Mouse (Mus musculus) induced T-regulatory cell, adult 2 months (primary cell): ENCODE data around the gene Siva1.

Source experiments
- DNase-seq: peaks from one replicate; pipeline ENCODE4 v3.0.0-alpha.2; 2012; ENCODE audit warnings: low read depth

Gene Siva1

DNA sequence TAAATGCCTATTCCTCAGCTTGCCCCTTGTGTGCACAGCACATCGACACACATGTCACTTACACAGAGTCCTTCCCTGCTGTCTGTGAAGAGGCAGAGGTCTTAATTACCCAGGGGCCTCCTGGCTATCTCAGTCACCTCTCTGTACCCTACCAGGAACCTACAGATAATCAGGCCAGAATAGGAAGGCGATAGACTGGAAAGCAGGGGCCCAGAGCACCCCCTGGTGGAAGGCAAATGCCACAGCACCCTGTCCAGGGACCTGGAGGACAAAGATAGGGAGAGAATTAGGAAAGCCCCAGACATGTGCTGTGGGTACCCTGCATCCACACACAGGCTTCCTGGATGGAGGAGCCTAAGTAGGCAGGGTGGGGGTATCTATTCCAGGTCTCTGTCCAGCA lies 20.7 kb upstream of the Siva1 start:
- DNase-seq: peak; percentile 81

- no peak for DNase-seq
Measured at GRCm38 (mm10) chr12:112625700-112626099, 18.8 kb upstream of the Siva1 start.

DNA sequence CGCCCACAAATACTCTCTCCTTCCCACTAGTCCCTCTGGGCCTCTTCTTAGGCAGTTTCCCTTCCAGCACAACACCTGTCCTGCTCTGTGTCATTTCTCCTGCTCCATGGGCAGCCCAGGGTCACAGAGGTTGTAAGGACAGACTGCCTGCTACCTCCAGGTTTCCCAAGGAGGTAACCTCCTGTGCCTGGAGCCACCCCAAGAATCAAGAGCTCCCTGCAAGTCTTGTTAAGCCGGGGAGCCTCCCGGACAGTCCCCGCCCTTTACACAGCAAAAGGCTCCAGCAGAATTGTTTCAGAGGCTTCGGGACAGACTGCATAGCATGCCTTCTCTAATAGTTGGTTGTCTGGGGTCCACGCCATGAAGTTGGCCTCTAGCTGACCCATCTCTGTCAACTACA lies 18.0 kb upstream of the Siva1 start:
- no peak for DNase-seq

GRCm38 (mm10) chr12:112627097-112627881 lies 17.2 kb upstream of the Siva1 start:
- DNase-seq: peak; percentile 50

DNA sequence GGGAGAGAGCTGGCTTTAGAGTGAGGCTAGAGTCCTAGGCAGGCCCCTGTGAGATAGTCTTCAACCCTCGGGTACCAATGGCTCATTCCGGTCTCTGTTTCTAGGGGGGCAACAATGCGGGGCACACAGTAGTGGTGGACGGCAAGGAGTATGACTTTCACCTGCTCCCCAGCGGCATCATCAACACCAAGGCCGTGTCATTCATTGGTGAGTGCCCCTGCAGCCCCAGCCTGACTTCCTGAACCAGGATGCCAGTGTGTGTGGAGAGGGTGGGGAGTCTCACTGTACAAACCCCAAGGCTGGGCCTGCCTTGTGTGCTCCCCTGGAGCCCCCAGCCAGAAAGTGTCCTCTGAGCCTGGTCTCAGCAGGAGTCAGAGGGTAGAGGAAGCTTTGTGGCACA lies 16.3 kb upstream of the Siva1 start:
- DNase-seq: no peak

DNA sequence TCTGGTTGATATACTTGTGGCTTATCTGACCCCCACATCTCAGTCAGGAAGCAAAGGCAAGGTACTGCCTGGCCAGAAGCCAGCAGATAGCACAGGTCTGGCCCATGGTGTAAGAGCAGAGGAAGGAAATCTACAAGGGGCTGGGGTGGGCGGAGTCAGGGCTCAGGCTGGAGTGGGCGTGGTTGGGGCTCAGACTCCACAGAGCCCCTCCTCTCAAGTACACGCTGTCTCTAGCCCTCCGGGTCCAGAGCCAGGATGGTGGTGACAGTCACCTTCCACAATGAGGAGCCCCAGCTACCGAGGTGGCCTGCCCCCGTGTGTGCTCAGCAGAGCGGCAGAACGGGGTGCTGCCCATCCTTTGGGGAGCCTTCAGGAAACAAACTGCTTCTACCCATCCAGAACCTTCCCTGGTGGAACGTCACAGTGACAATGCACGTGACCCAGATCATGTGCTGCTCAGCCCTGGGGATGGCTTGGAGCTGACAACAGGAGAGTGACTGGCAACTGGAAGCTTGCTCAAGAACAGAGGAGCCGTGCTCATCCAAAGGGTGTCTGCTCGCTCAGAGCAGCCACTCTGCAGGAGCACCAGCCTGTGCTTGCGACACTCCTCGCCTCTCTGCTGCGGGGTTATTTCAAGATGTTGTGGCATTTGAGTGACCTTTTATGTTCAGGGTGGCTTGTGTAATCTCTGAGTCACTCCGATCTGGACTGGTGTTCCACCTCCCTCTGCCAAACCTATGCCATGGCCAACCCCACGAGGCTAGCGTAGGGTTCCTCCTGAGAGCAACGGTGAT lies 15.4 kb upstream of the Siva1 start:
- DNase-seq: peak; percentile 79

DNA sequence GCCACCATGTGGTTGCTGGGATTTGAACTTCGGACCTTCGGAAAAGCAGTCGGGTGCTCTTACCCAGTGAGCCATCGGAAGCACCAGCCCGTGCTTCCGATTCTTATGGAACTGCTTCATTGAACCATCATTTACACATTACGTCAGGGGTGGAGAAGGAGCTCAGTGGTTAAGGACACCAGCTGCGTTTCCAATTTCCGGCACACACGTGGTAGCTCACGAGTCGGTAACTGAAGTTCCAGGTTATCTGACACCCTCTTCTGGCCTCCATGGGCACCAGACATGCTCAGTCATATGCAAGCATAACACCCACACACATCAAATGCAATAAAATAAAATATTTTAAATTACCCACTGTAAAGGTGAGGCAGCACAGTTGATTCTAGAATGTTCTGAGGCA lies 14.4 kb upstream of the Siva1 start:
- no peak for DNase-seq

DNA sequence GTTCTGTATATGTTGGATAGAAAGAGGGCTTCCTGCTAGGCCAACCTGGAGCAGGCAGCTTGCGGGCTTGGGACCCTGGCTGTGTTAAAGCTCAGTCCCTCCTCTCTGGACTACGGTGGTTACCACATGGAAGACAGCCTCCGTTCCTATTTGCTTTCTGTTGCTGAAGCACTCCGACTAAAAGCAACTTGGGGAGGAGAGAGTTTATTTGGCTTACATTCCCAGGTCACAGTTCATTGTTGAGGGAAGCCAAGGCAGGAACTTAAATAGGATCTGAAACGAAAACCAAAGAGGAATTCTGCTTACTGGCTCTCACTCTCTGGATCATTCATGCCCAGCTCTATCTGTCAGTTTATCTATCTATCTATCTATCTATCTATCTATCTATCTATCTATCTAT lies 13.7 kb upstream of the Siva1 start:
- no peak for DNase-seq

GRCm38 (mm10) chr12:112631472-112631871 lies 13.0 kb upstream of the Siva1 start:
- no peak for DNase-seq

- DNase-seq: no peak
Measured at GRCm38 (mm10) chr12:112632084-112632777, 12.2 kb upstream of the Siva1 start.

DNA sequence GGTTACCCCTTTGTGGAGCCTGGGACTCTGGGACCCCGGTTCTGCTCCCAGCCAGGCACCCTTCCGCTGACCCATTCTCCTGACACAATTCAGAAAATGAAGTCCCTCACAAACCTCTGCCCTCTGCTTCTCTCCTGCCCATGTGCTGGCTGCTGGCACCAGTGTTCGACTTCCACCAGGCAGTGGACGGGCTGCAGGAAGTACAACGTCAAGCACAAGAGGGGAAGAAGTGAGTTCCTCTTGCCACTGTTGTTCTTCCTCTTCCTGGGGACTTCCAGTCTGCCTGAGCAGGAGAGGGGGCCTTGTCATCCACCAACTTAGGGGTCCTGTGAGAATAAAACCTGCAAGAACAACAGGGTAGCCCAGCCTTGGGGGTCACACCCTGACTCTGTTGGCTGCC lies 11.6 kb upstream of the Siva1 start:
- DNase-seq: no peak

GRCm38 (mm10) chr12:112633686-112634085 lies 10.8 kb upstream of the Siva1 start:
- DNase-seq: peak; percentile 47

- DNase-seq: no peak
Measured at GRCm38 (mm10) chr12:112639526-112639925, 5.0 kb upstream of the Siva1 start.

- DNase-seq: no peak
Measured at GRCm38 (mm10) chr12:112643126-112643525, 1.4 kb upstream of the Siva1 start.

- no peak for DNase-seq
Measured at GRCm38 (mm10) chr12:112644855-112645506, 502 bp downstream of the Siva1 start.

- DNase-seq: no peak
Measured at GRCm38 (mm10) chr12:112646139-112646538, 1.7 kb downstream of the Siva1 start.

DNA sequence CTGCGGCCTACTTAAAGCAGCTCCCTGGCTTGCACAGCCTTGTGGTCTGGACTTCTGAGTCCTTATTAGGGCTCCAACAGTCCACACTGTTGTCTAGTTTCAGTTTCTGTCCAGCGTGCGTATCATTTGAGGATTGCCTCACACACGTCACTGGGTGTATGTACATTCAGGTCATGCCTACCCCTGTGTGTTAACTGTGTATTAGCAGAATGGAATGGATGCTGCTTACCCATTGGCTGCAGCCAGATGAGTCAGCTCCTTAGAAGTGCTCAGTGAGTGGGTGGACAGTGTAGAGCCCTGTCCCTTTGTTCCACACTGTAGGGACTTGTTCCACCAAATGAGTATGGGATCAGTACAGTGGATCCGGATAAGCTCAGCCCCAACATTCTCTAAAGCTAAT lies 3.6 kb downstream of the Siva1 start:
- no peak for DNase-seq

- no peak for DNase-seq
Measured at GRCm38 (mm10) chr12:112651778-112652439, 7.4 kb downstream of the Siva1 start.

DNA sequence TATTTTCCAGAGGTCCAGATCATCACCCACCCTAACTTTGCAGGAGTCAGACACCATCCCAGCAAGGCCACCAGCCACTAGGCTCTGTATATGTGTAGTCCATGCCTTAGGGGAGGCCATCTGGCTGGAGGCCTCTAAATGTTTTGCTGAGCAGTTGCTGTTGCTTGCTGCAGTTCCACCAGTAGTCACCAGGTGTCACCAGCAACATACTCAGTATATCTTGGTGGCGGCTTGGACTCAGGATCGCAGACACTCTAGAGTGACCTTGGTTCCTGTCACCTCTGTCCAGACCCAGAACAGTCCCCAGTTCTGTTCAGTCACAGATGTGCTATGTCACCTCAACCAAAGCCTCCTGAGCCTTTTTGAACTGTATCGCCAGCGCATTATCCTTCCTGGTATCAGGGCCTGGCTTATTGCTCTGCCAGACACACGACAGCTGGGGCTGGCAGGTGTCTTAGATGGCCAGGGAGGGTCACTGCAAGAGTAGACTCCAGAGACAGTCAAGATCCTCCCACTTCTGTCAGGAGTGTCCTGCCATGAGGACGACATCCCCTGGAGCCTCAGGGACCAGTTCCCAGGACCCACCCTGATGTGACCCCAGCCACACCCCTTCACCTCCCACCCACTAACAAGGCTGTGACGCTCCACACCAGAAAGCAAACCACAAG lies 8.8 kb downstream of the Siva1 start:
- peak; percentile 91 for DNase-seq

DNA sequence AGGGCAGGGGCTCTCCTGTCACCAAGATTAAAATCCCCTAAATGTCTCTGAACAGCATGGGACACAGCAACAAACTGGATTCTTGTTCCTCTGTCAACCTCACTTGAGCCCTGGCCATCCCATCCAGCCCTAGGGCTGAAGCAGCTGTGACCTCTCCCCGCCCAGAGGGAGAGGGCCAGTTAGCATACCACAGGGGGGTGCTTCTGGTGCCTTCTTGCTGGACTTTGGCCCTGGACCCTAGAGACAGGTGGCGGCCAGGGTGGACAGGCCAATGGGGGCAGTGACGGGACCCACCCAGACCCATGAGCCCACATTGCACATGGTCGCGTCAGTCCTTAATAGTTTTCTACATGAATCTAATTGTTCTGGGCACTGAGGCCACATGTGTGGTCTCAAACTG lies 9.6 kb downstream of the Siva1 start:
- DNase-seq: no peak

DNA sequence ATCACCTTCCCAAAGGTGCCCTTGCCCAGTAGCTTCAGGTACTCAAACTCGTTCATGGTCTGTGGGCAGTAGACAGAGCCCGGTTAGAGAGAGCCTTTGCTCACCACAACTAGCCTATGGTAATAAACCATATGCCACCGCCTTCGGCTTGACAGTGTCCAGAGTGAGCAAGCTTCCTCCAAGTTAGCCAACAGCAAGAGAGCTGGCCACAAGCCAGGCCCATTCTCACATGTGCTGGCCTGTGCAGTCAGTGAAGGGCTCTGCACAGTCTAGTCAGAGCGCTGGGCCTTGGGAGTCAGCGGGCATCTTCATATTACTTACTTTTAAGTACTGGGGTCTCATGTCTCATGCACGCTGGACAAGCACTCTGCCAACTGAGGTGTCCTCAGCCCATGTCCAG lies 14.1 kb downstream of the Siva1 start:
- DNase-seq: no peak
